Mouse (Mus musculus) MEL (cell line): ENCODE data around the gene Rps6ka3.

Experiments
- CTCF ChIP-seq, 3 experiments: IDR thresholded peaks in 2 of 3; conservative IDR thresholded peaks in 1 of 3; 2 replicates each; pipeline ENCODE4 v1.5.1; 2011 to 2012; ENCODE audit warnings: low read length in 3 of 3, low read depth in 2 of 3, mild to moderate bottlenecking in 2 of 3, improper control_type of control experiment in 1 of 3, inconsistent platforms in 1 of 3, mixed read lengths in 1 of 3, moderate library complexity in 1 of 3; ENCODE audit not compliant: control insufficient read depth in 1 of 3, insufficient read depth in 1 of 3, poor library complexity in 1 of 3, severe bottlenecking in 1 of 3
- GABPA ChIP-seq: IDR thresholded peaks from 2 replicates; pipeline ENCODE4 v1.6.1; 2012; ENCODE audit warnings: low read depth, mild to moderate bottlenecking, inconsistent platforms, low read length, improper control_type of control experiment, moderate library complexity
- MXI1 ChIP-seq: IDR thresholded peaks from 2 replicates; pipeline ENCODE4 v1.6.1; 2011; ENCODE audit warnings: mild to moderate bottlenecking, low read depth, low read length, improper control_type of control experiment
- POLR2A ChIP-seq, 2 experiments: IDR thresholded peaks; 2 replicates each; pipeline ENCODE4 v1.6.1; 2011 to 2012; ENCODE audit warnings: low read length in 2 of 2, mild to moderate bottlenecking in 2 of 2, control low read depth in 1 of 2, improper control_type of control experiment in 1 of 2, low read depth in 1 of 2, moderate library complexity in 1 of 2; ENCODE audit not compliant: control insufficient read depth in 1 of 2, insufficient read depth in 1 of 2, poor library complexity in 1 of 2

GRCm38 (mm10) chrX:159269072-159269471 lies 59.0 kb downstream of the Rps6ka3 start:
- TF ChIP-seq CTCF (IDR thresholded peaks at IDR 0.05 in 2 of 3, conservative IDR thresholded peaks at IDR 0.05 in 1 of 3; ENCODE audit: control insufficient read depth in 1 of 3, insufficient read depth in 1 of 3, low read depth in 2 of 3, low read length in 3 of 3, poor library complexity in 1 of 3, severe bottlenecking in 1 of 3) (peak; percentile 13 to 81 (median 68); a peak in 5 of 6 replicates), MXI1 (no peak), POLR2A (IDR thresholded peaks at IDR 0.05; ENCODE audit: control insufficient read depth in 1 of 2, insufficient read depth in 1 of 2, low read depth in 1 of 2, low read length in 2 of 2, poor library complexity in 1 of 2) (no peak), GABPA (no peak)
